Mouse (Mus musculus) neural tube, embryonic 12.5 days (tissue): ENCODE results near the gene D6Wsu163e. TPM values are rescaled to one million over a fixed set of nuclear protein-coding genes. Genes with fewer than 3 reads are reported as not detected.

Experiments
- ATAC-seq: fragments of 200-750 bp; cut with Nextera tagmentation; 2 replicates; pipeline ENCODE4 v1.8.0; 2017; ENCODE audit warnings: low read depth, mild to moderate bottlenecking, moderate TSS enrichment, moderate library complexity; ENCODE audit not compliant: low FRiP score
- H3K27ac ChIP-seq: fragments of 300-500 bp; sonication (generic); 2 replicates; pipeline ENCODE4 v1.5.1; 2016
- H3K27me3 ChIP-seq: fragments of 300-500 bp; sonication (generic); replicated peaks from 2 replicates; pipeline ENCODE4 v1.6.1; 2016; ENCODE audit warnings: mild to moderate bottlenecking
- H3K36me3 ChIP-seq: fragments of 300-500 bp; sonication (generic); 2 replicates; pipeline ENCODE4 v1.6.1; 2016; ENCODE audit warnings: mild to moderate bottlenecking
- H3K4me1 ChIP-seq: fragments of 300-500 bp; sonication (generic); 2 replicates; pipeline ENCODE4 v1.6.1; 2016
- H3K4me2 ChIP-seq: fragments of 300-500 bp; sonication (generic); replicated peaks from 2 replicates; pipeline ENCODE4 v1.6.1; 2016; ENCODE audit warnings: mild to moderate bottlenecking
- H3K4me3 ChIP-seq: fragments of 300-500 bp; sonication (generic); 2 replicates; pipeline ENCODE4 v1.5.1; 2016
- H3K9ac ChIP-seq: fragments of 300-500 bp; sonication (generic); 2 replicates; pipeline ENCODE4 v1.6.1; 2016; ENCODE audit warnings: mild to moderate bottlenecking
- H3K9me3 ChIP-seq: fragments of 300-500 bp; sonication (generic); 2 replicates; pipeline ENCODE4 v1.6.1; 2016; ENCODE audit warnings: mild to moderate bottlenecking
- WGBS: fragments of 180-500 bp; shearing (Covaris S2); methylation state at CpG from one replicate; pipeline ENCODE4 v1.1.7; 2016; 5-methylcytosine and 5-hydroxymethylcytosine counted together
- polyA plus RNA-seq: library from polyadenylated mRNA; unstranded; fragments of >200 nt; fragmentation: Nextera tagmentation; extraction: Ambion mirVana; gene quantifications from 2 replicates; pipeline ENCODE4 v1.2.1, GENCODE M21; 2016

The D6Wsu163e gene
- polyA plus RNA-seq = 22.4 and 24.5 TPM in 2 replicates

GRCm38 (mm10) chr6:126939487-126940171 is at the start of gene D6Wsu163e, which contains the start of gene Rad51ap1:
Gene D6Wsu163e (plus strand): TSS chr6:126939962.
Gene Rad51ap1 (minus strand): TSS chr6:126939587.
- no peaks in the 10 kb centered on the region for H3K27me3 ChIP-seq
- H3K27ac ChIP-seq = no peak within 1 kb of the TSS
- peak within 1 kb of the TSS; percentile 73 for H3K4me3 ChIP-seq
- under 1% methylated on average over 33 of the region's 33 CpGs for WGBS
- peaks cover 13% of the 10 kb centered on the region for H3K36me3 ChIP-seq
- no peaks in the 10 kb centered on the region for H3K9me3 ChIP-seq
- H3K4me2 ChIP-seq = peak within 1 kb of the TSS; percentile 98
- peak; percentile 99 for ATAC-seq
- H3K4me1 ChIP-seq = peaks cover 18% of the 10 kb centered on the region
- H3K9ac ChIP-seq = peak within 1 kb of the TSS; percentile 74

- ATAC-seq = no peak
- Histone ChIP-seq H3K4me3 (no peak overlapping the region), H3K36me3 (no peaks in the 10 kb centered on the region), H3K9me3 (no peaks in the 10 kb centered on the region), H3K4me1 (no peaks in the 10 kb centered on the region), H3K27ac (no peak overlapping the region), H3K4me2 (no peak overlapping the region), H3K27me3 (no peaks in the 10 kb centered on the region), H3K9ac (no peak overlapping the region)
- 69% methylated on average over 5 of the region's 5 CpGs for WGBS
These were observed 32.4 kb upstream of the D6Wsu163e start for GRCm38 (mm10) chr6:126907378-126907777.

- no peak for ATAC-seq
- Histone ChIP-seq H3K27ac (no peak overlapping the region), H3K9ac (no peak overlapping the region), H3K4me3 (no peak overlapping the region), H3K36me3 (no peaks in the 10 kb centered on the region), H3K9me3 (no peaks in the 10 kb centered on the region), H3K4me2 (no peak overlapping the region), H3K4me1 (no peaks in the 10 kb centered on the region), H3K27me3 (no peaks in the 10 kb centered on the region)
- WGBS = 78% methylated on average over 3 of the region's 3 CpGs
These were observed 31.9 kb upstream of the D6Wsu163e start for GRCm38 (mm10) chr6:126907876-126908275.

- ATAC-seq = no peak
- H3K27ac ChIP-seq = no peak overlapping the region
- H3K4me1 ChIP-seq = no peaks in the 10 kb centered on the region
- H3K36me3 ChIP-seq = no peaks in the 10 kb centered on the region
- H3K27me3 ChIP-seq = no peaks in the 10 kb centered on the region
- no peak overlapping the region for H3K9ac ChIP-seq
- no peak overlapping the region for H3K4me3 ChIP-seq
- H3K9me3 ChIP-seq = no peaks in the 10 kb centered on the region
- 88% methylated on average over 4 of the region's 4 CpGs for WGBS
- no peak overlapping the region for H3K4me2 ChIP-seq
These were observed 29.0 kb upstream of the D6Wsu163e start for GRCm38 (mm10) chr6:126910727-126911126.

GRCm38 (mm10) chr6:126914928-126915327 is 24.8 kb upstream of the D6Wsu163e start:
- no peaks in the 10 kb centered on the region for H3K4me1 ChIP-seq
- no peaks in the 10 kb centered on the region for H3K27me3 ChIP-seq
- no peak overlapping the region for H3K9ac ChIP-seq
- no peak for ATAC-seq
- 82% methylated on average over 5 of the region's 5 CpGs for WGBS
- H3K36me3 ChIP-seq = no peaks in the 10 kb centered on the region
- H3K4me3 ChIP-seq = no peak overlapping the region
- H3K9me3 ChIP-seq = no peaks in the 10 kb centered on the region
- no peak overlapping the region for H3K27ac ChIP-seq
- no peak overlapping the region for H3K4me2 ChIP-seq

- H3K9ac ChIP-seq = no peak within 1 kb of the TSS
- ATAC-seq = no peak
- H3K36me3 ChIP-seq = peaks cover 33% of the 10 kb centered on the region
- peak within 1 kb of the TSS; percentile 47 for H3K4me2 ChIP-seq
- WGBS = 9% methylated on average over 21 of the region's 21 CpGs
- no peaks in the 10 kb centered on the region for H3K27me3 ChIP-seq
- H3K4me1 ChIP-seq = no peaks in the 10 kb centered on the region
- H3K27ac ChIP-seq = no peak within 1 kb of the TSS
- H3K4me3 ChIP-seq = no peak within 1 kb of the TSS
- no peaks in the 10 kb centered on the region for H3K9me3 ChIP-seq
These were observed 18.5 kb upstream of the D6Wsu163e start, which contains the start of gene Dyrk4 for GRCm38 (mm10) chr6:126921111-126921881. Gene Dyrk4 (minus strand): TSS chr6:126921839.

GRCm38 (mm10) chr6:126932896-126933295 is 6.9 kb upstream of the D6Wsu163e start:
- ATAC-seq = no peak
- H3K9me3 ChIP-seq = no peaks in the 10 kb centered on the region
- H3K27ac ChIP-seq = no peak overlapping the region
- no peaks in the 10 kb centered on the region for H3K4me1 ChIP-seq
- 90% methylated on average over 2 of the region's 2 CpGs for WGBS
- no peaks in the 10 kb centered on the region for H3K27me3 ChIP-seq
- H3K4me2 ChIP-seq = no peak overlapping the region
- H3K36me3 ChIP-seq = peaks cover 33% of the 10 kb centered on the region
- no peak overlapping the region for H3K4me3 ChIP-seq
- no peak overlapping the region for H3K9ac ChIP-seq

- 89% methylated on average over 2 of the region's 2 CpGs for WGBS
- H3K36me3 ChIP-seq = peaks cover 18% of the 10 kb centered on the region
- peak overlapping the region; percentile 98 for H3K4me2 ChIP-seq
- H3K9ac ChIP-seq = 0 out of 2 replicates have a peak overlapping the region, but pooled peaks have one; percentile 74
- H3K9me3 ChIP-seq = no peaks in the 10 kb centered on the region
- peaks cover 18% of the 10 kb centered on the region for H3K4me1 ChIP-seq
- H3K4me3 ChIP-seq = no peak overlapping the region
- ATAC-seq = no peak
- H3K27ac ChIP-seq = no peak overlapping the region
- H3K27me3 ChIP-seq = no peaks in the 10 kb centered on the region
These were observed 1.7 kb upstream of the D6Wsu163e start for GRCm38 (mm10) chr6:126938047-126938446.

- peaks cover 15% of the 10 kb centered on the region; the same call in 1 of the 2 replicates for H3K36me3 ChIP-seq
- no peak overlapping the region for H3K27ac ChIP-seq
- no peaks in the 10 kb centered on the region for H3K27me3 ChIP-seq
- peak overlapping the region; percentile 98 for H3K4me2 ChIP-seq
- peak overlapping the region; percentile 74 for H3K9ac ChIP-seq
- peak; percentile 11 for ATAC-seq
- H3K4me1 ChIP-seq = peaks cover 18% of the 10 kb centered on the region
- WGBS = under 1% methylated on average over 31 of the region's 31 CpGs
- no peaks in the 10 kb centered on the region for H3K9me3 ChIP-seq
- H3K4me3 ChIP-seq = peak overlapping the region; percentile 73
These were observed 792 bp upstream of the D6Wsu163e start for GRCm38 (mm10) chr6:126938853-126939486.

GRCm38 (mm10) chr6:126940451-126940850 is 689 bp downstream of the D6Wsu163e start:
- peak overlapping the region; percentile 9; the same call in 1 of the 2 replicates for H3K9ac ChIP-seq
- no peak for ATAC-seq

GRCm38 (mm10) chr6:126948336-126948735 is 8.6 kb downstream of the D6Wsu163e start:
- H3K36me3 ChIP-seq = peaks cover 43% of the 10 kb centered on the region
- H3K27ac ChIP-seq = no peak overlapping the region
- H3K4me1 ChIP-seq = no peaks in the 10 kb centered on the region
- ATAC-seq = no peak
- 94% methylated on average over 4 of the region's 4 CpGs for WGBS
- H3K9ac ChIP-seq = no peak overlapping the region
- no peaks in the 10 kb centered on the region for H3K9me3 ChIP-seq
- H3K27me3 ChIP-seq = no peaks in the 10 kb centered on the region
- H3K4me3 ChIP-seq = no peak overlapping the region
- no peak overlapping the region for H3K4me2 ChIP-seq

More at GRCm38 (mm10) chr6:126940451-126940850, 689 bp downstream of the D6Wsu163e start:
- Histone ChIP-seq H3K4me1 (peaks cover 18% of the 10 kb centered on the region), H3K9me3 (no peaks in the 10 kb centered on the region), H3K4me3 (peak overlapping the region; percentile 73), H3K27ac (no peak overlapping the region), H3K4me2 (peak overlapping the region; percentile 98), H3K36me3 (peaks cover 20% of the 10 kb centered on the region), H3K27me3 (no peaks in the 10 kb centered on the region)
- WGBS = 6% methylated on average over 5 of the region's 5 CpGs

- H3K4me3 ChIP-seq = no peak overlapping the region
- whole genome bisulfite sequencing = 12% methylated on average over 10 of the region's 10 CpGs
- H3K36me3 ChIP-seq = peaks cover 27% of the 10 kb centered on the region
- H3K4me1 ChIP-seq = no peaks in the 10 kb centered on the region
- H3K9me3 ChIP-seq = no peaks in the 10 kb centered on the region
- H3K9ac ChIP-seq = no peak overlapping the region
- no peaks in the 10 kb centered on the region for H3K27me3 ChIP-seq
- ATAC-seq = no peak
- no peak overlapping the region for H3K4me2 ChIP-seq
- H3K27ac ChIP-seq = no peak overlapping the region
These were observed 16.0 kb downstream of the D6Wsu163e start for GRCm38 (mm10) chr6:126955734-126956133.
